Mouse (Mus musculus): ENCODE data around the gene Skint8. TPM values are rescaled to one million over a fixed set of nuclear protein-coding genes. Genes with fewer than 3 reads are reported as not detected.

Gene Skint8
- polyA plus RNA-seq (2015; fragmentation: Nextera tagmentation; extraction: Ambion mirVana): not detected in 2 replicates

DNA sequence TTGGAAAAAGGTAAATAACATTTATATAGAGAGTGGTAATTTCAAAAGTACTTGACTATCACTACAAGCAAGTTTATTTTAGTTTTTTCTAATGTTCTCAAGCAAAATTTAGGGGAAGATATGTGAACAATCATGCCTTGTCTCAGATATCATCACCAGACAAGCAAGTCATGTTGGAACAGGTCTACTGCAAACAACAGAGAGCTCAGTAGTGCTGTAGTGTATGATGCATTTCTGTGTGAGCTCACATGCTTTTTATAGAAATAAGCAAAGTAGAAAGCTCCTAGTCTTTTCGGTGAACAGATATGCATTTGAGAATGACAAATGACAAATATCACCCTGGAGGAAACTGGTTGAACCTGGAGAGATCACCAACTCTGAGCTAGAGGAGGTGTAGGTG, at the start of gene Skint8:
Gene Skint8 (plus strand): TSS at position 301 of the 400 bp plus-strand sequence.
- H3K36me3 ChIP-seq (ENCODE audit: insufficient read depth, low read length): no peaks in the 10 kb centered on the region
- no peak for TF ChIP-seq CTCF (IDR thresholded peaks at IDR 0.05; ENCODE audit: low read depth)
- ATAC-seq (replicated peaks; ENCODE audit: low FRiP score, low read depth): no peak
- DNase-seq (ENCODE audit: low spot score): no peak
- no peak within 1 kb of the TSS for H3K9ac ChIP-seq (ENCODE audit: low read depth, low read length)
- no peaks in the 10 kb centered on the region for H3K27me3 ChIP-seq (ENCODE audit: insufficient read depth, low read length)
- H3K27ac ChIP-seq: no peak within 1 kb of the TSS
- no peaks in the 10 kb centered on the region for H3K4me1 ChIP-seq (replicated peaks; ENCODE audit: insufficient read depth, low read length)
- H3K4me3 ChIP-seq (replicated peaks; ENCODE audit: low read depth, low read length): no peak within 1 kb of the TSS
- WGBS: 88% methylated on average over 1 of the region's 1 CpGs
- no peaks in the 10 kb centered on the region for H3K9me3 ChIP-seq (replicated peaks; ENCODE audit: low read length)
- H3K4me2 ChIP-seq (ENCODE audit: low read length): no peak within 1 kb of the TSS

DNA sequence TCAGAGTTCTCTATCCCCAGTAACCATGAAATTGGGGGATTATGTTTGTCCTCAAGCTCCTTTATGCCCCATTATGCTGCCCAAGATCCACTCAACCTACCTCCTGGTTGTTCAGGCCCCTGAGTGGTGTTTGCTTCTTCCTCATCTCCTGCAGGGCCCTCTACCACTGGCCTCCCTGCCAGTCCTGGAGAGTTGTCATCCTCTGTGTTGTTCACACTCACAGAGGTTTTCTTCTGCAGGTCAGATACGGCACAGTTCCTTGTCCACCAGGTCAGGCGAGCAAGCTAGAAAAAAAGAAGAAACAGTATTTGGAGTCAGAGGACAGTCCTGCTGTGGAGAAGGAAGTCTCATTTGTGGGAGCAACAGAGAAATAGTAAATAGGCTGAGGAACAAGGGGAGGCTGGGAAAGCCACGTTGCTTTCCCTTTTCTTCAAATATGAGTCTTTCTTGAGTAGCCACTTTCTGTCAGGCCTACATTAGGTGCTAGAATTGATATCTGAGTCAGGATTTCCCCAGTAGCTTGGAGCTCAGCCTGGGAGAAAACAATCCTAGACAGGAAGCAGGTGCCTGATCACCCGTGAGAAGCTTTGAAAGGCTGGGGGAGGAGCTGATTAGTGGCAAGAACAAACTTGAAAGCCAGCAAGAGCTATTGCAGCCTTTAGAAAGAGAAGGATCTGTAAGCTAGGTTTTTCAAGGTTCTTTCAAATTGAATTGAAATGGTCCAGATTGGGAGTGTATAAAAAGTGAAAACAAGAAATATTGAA, 38.9 kb upstream of the Skint8 start:
- no peaks in the 10 kb centered on the region for H3K4me1 ChIP-seq (replicated peaks; ENCODE audit: insufficient read depth, low read length)
- TF ChIP-seq CTCF (IDR thresholded peaks at IDR 0.05; ENCODE audit: low read depth): no peak
- no peaks in the 10 kb centered on the region for H3K9me3 ChIP-seq (replicated peaks; ENCODE audit: low read length)
- WGBS: 37% methylated on average over 4 of the region's 4 CpGs
- peak; percentile 47 for DNase-seq (ENCODE audit: low spot score)
- H3K36me3 ChIP-seq (ENCODE audit: insufficient read depth, low read length): no peaks in the 10 kb centered on the region
- no peak overlapping the region for H3K4me3 ChIP-seq (replicated peaks; ENCODE audit: low read depth, low read length)
- no peak overlapping the region for H3K9ac ChIP-seq (ENCODE audit: low read depth, low read length)
- H3K27ac ChIP-seq: no peak overlapping the region
- H3K27me3 ChIP-seq (ENCODE audit: insufficient read depth, low read length): no peaks in the 10 kb centered on the region
- ATAC-seq (replicated peaks; ENCODE audit: low FRiP score, low read depth): no peak
- H3K4me2 ChIP-seq (ENCODE audit: low read length): no peak overlapping the region

GRCm38 (mm10) chr4:111883543-111883942, 35.6 kb upstream of the Skint8 start:
- H3K27me3 ChIP-seq (ENCODE audit: insufficient read depth, low read length): no peaks in the 10 kb centered on the region
- H3K4me2 ChIP-seq (ENCODE audit: low read length): no peak overlapping the region
- H3K36me3 ChIP-seq (ENCODE audit: insufficient read depth, low read length): no peaks in the 10 kb centered on the region
- no peaks in the 10 kb centered on the region for H3K9me3 ChIP-seq (replicated peaks; ENCODE audit: low read length)
- TF ChIP-seq CTCF (IDR thresholded peaks at IDR 0.05; ENCODE audit: low read depth): no peak
- H3K4me3 ChIP-seq (replicated peaks; ENCODE audit: low read depth, low read length): no peak overlapping the region
- no peak overlapping the region for H3K9ac ChIP-seq (ENCODE audit: low read depth, low read length)
- WGBS: 87% methylated on average over 12 of the region's 12 CpGs
- H3K4me1 ChIP-seq (replicated peaks; ENCODE audit: insufficient read depth, low read length): no peaks in the 10 kb centered on the region
- no peak for ATAC-seq (replicated peaks; ENCODE audit: low FRiP score, low read depth)
- DNase-seq (ENCODE audit: low spot score): no peak
- no peak overlapping the region for H3K27ac ChIP-seq

DNA sequence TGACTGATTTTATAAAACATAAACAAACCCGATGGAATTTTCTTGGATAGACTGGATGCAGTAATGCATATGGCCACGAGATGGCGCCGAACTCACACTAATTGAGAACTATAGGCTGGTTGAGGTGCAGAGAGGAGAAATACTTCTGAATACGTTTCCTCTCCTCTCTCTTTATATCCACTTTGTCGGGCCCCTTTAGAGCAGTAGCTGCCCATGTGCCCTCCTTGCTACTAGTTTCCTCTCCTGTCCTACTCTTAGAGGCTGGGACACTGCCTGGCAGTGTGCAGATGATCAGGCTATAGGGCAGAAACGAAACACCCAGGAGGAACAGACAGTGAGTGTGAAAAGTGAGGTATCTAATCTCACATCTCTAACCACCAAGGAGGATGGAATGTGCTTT, 33.2 kb upstream of the Skint8 start:
- H3K9ac ChIP-seq (ENCODE audit: low read depth, low read length): no peak overlapping the region
- WGBS: 7% methylated on average over 7 of the region's 7 CpGs
- no peak overlapping the region for H3K4me3 ChIP-seq (replicated peaks; ENCODE audit: low read depth, low read length)
- H3K4me1 ChIP-seq (replicated peaks; ENCODE audit: insufficient read depth, low read length): no peaks in the 10 kb centered on the region
- peak; percentile 84 for DNase-seq (ENCODE audit: low spot score)
- no peaks in the 10 kb centered on the region for H3K27me3 ChIP-seq (ENCODE audit: insufficient read depth, low read length)
- TF ChIP-seq CTCF (IDR thresholded peaks at IDR 0.05; ENCODE audit: low read depth): peak; percentile 87
- peak overlapping the region; percentile 30 for H3K4me2 ChIP-seq (ENCODE audit: low read length)
- no peak overlapping the region for H3K27ac ChIP-seq
- H3K9me3 ChIP-seq (replicated peaks; ENCODE audit: low read length): no peaks in the 10 kb centered on the region
- peak; percentile 75 for ATAC-seq (replicated peaks; ENCODE audit: low FRiP score, low read depth)
- H3K36me3 ChIP-seq (ENCODE audit: insufficient read depth, low read length): no peaks in the 10 kb centered on the region

DNA sequence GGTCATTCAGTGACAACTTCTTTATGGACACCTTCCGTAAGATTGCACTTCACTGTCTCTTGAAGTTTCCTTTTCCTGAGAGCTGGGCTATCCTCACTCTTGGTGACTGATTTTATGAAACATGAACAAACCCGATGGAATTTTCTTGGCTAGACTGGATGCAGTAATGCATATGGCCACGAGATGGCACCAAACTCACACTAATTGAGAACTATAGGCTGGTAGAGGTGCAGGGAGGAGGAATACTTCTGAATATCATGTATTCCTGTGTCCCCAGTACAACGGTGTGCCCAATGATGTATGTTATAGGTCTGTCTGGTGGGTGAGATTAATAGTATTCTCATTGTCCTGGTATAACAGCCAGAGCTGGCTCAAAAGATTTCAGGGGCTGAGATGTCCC, 32.6 kb upstream of the Skint8 start:
- TF ChIP-seq CTCF (IDR thresholded peaks at IDR 0.05; ENCODE audit: low read depth): peak; percentile 94
- no peaks in the 10 kb centered on the region for H3K36me3 ChIP-seq (ENCODE audit: insufficient read depth, low read length)
- WGBS: 19% methylated on average over 4 of the region's 4 CpGs
- no peaks in the 10 kb centered on the region for H3K4me1 ChIP-seq (replicated peaks; ENCODE audit: insufficient read depth, low read length)
- H3K4me3 ChIP-seq (replicated peaks; ENCODE audit: low read depth, low read length): no peak overlapping the region
- no peak overlapping the region for H3K9ac ChIP-seq (ENCODE audit: low read depth, low read length)
- ATAC-seq (replicated peaks; ENCODE audit: low FRiP score, low read depth) (peak; percentile 75), DNase-seq (ENCODE audit: low spot score) (peak; percentile 72)
- H3K9me3 ChIP-seq (replicated peaks; ENCODE audit: low read length): no peaks in the 10 kb centered on the region
- no peak overlapping the region for H3K27ac ChIP-seq
- peak overlapping the region; percentile 30; the same call in 1 of the 2 replicates for H3K4me2 ChIP-seq (ENCODE audit: low read length)
- no peaks in the 10 kb centered on the region for H3K27me3 ChIP-seq (ENCODE audit: insufficient read depth, low read length)

DNA sequence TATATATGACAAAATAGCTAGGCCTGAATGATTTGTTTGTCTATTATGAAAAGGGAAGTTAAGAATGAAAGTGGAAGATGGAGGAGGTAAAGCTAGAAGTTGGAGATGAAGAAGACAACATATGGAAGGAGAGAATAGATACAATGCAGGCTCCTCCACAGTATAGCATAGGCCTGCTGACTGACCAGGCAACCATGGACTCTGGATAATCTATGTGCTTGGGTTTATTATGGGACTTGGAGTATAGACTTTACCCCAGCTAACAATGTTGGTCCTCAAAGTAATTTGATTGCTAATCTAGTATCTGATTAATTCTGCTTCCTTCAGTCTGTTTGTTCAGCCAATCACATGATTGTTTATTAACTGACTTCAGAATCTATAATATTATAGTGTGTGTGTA, 27.1 kb upstream of the Skint8 start:
- Histone ChIP-seq H3K27ac (no peak overlapping the region), H3K36me3 (ENCODE audit: insufficient read depth, low read length) (no peaks in the 10 kb centered on the region), H3K4me3 (replicated peaks; ENCODE audit: low read depth, low read length) (no peak overlapping the region), H3K9me3 (replicated peaks; ENCODE audit: low read length) (no peaks in the 10 kb centered on the region), H3K9ac (ENCODE audit: low read depth, low read length) (no peak overlapping the region), H3K4me2 (ENCODE audit: low read length) (no peak overlapping the region), H3K27me3 (ENCODE audit: insufficient read depth, low read length) (no peaks in the 10 kb centered on the region), H3K4me1 (replicated peaks; ENCODE audit: insufficient read depth, low read length) (no peaks in the 10 kb centered on the region)
- DNase-seq (ENCODE audit: low spot score): no peak
- ATAC-seq (replicated peaks; ENCODE audit: low FRiP score, low read depth): no peak
- no peak for TF ChIP-seq CTCF (IDR thresholded peaks at IDR 0.05; ENCODE audit: low read depth)
